Mouse (Mus musculus): ENCODE measurements at regions not wholly inside any gene's neighbourhood (a gene's known extent, or its start where the extent isn't known, plus 50 kb on each side); places are given as distances from the start of the nearest gene placed in this dataset.
A peak's percentile ranks its signal among the peaks of the same experiment; 100 is the strongest.
"Not testable (repeated sequence)": the region's sequence is repeated elsewhere in the genome, so short reads cannot be mapped to it uniquely, and the experiment has no call there.

DNA sequence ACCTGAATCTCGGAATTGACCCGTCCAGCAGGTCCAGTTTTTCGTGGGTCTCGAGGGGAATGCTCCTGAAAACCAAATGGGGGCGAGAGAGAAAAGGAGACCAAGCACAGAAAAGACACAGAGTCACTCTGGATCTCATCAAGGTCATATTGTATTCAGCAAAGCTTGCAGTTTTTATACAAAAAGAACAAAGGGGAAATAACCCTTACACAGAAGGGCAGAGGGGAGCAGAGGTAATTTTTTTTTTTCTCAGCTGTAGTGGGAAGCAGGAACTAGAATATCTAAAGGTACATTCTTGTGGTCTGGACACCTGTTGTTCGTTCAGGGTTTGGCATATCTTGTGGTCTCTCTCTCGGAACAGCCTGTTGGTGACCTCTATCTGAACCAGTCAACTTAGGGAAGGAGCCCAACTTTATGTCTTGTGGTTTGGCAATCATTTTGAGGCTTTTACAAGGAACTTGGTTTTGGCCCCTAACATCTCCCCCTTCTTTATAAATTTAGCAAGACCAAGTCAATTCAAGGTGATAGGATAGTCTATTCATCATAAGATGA lies 1645.9 kb upstream of the Cdh9 start:
- no peak for DNase-seq (ENCODE audit: low read depth, low spot score)

- DNase-seq (ENCODE audit: low read depth, low spot score), result not testable (repeated sequence)
Measured at GRCm38 (mm10) chr15:15088696-15089095, 1639.9 kb upstream of the Cdh9 start.

- not testable (repeated sequence) for DNase-seq (ENCODE audit: low read depth, low spot score)
Measured at GRCm38 (mm10) chr15:15089783-15090182, 1638.8 kb upstream of the Cdh9 start.

DNA sequence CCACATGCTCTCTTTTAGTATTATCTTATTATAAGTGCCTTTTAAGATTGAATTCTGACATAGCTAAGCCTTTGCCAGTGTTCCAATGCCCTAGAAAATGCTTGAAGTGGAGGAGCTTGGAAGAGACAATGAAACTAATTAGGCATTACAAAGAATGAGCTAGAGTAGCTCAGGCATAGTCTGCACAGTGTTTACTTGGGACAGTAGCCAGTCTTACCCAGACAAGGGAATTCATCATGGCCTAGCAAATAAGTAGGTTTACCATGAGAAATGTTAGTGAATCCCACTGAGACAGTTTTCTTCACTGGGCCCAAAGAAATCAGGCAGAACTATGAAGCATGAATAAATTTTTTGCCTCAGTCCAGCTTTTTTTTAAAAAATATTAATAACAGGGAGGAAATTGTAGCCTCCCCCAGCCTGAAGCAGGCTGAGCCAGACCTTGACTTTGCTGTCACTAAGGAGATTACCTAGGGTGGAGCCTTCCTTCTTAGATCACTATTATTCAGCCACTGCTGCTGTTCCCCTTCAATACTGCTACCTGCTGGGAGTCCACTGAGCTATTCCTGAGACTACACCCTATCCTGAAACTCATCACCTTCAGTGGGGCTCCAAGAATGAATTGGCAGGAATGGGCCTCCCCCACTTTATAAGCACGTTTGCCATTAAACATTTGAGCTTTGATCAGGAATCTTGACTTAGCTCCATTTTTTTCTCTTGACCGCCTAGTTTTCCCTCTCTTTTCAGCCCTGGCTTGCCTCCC lies 1636.8 kb upstream of the Cdh9 start:
- DNase-seq (ENCODE audit: low read depth, low spot score), result no peak

- DNase-seq (ENCODE audit: low read depth, low spot score), result no peak
Measured at GRCm38 (mm10) chr15:15097391-15097790, 1631.2 kb upstream of the Cdh9 start.

GRCm38 (mm10) chr15:15102185-15102584 lies 1626.4 kb upstream of the Cdh9 start:
- DNase-seq (ENCODE audit: low read depth, low spot score), result no peak

DNA sequence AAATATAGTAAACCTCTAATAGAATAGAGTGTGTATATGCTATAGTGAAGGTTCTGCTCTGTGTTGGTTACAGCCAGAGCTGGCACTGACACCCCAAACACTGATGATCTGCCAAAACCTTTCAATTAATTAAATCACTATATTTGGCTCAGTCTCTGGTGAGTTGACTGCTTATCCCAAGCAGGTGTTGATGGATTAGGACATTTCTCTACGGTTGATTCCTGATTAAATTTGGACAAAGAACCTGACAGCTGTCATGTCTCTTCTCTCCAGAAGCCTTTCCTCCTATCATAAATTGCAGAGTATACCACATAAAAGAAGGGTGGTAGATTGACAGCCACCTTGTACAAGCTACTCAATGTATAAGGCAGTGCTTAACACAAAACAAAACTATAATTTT lies 1608.4 kb upstream of the Cdh9 start:
- no peak for DNase-seq (ENCODE audit: low read depth, low spot score)

DNA sequence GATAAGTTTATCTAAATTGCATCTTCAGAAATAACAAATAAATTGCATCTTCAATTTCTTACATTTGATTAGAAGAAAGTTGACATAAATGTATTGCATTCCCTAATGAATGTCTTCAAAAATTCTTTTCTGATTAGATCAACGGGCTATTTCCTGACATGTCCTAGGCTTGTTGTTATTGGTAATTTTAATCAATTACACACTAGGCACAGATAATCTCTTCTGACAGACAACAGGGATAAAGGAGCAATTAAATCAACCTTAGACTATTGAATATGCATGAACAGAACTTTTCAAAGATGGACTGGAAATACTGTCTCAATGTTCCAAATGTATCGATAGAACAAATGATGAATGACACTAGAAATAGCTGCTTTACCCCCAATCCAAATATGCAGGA lies 1579.8 kb upstream of the Cdh9 start:
- DNase-seq (ENCODE audit: low read depth, low spot score), result no peak

DNA sequence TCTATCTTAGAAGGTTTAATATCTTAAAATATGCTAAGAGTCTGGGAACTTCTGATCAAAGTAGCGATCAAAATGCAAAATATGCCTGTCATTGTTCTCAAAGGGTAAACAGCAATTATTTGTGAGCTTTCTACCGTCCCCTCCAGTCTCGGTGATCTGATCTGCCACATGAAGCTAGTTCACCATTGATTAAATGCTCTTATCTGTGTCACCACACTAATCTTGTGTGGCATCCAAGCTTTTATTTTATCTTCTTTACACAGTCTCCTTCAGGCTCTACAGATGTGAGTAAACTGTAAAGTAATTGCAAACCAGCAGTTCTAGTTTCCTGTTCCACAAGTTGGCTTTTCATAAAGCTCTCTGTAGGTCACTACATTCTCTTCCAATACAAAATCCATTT lies 1573.1 kb upstream of the Cdh9 start:
- no peak for DNase-seq (ENCODE audit: low read depth, low spot score)

- DNase-seq (ENCODE audit: low read depth, low spot score), result no peak
Measured at GRCm38 (mm10) chr15:15170387-15170786, 1558.2 kb upstream of the Cdh9 start.

GRCm38 (mm10) chr15:15220296-15220695 lies 1508.3 kb upstream of the Cdh9 start:
- DNase-seq (ENCODE audit: low read depth, low spot score), result no peak

- DNase-seq (ENCODE audit: low read depth, low spot score), result no peak
Measured at GRCm38 (mm10) chr15:15229926-15230325, 1498.6 kb upstream of the Cdh9 start.

- DNase-seq (ENCODE audit: low read depth, low spot score), result peak; percentile 25
Measured at GRCm38 (mm10) chr15:15238309-15238708, 1490.2 kb upstream of the Cdh9 start.

Measured in forelimb bud, embryonic 11.5 days (tissue).